Mouse (Mus musculus) G1E (cell line): ENCODE measurements around the gene Cttnbp2.

Experiments used
- CTCF ChIP-seq: IDR thresholded peaks from 2 replicates; pipeline ENCODE4 v1.5.1; 2012; ENCODE audit warnings: low read depth, low read length, inconsistent platforms, mixed read lengths
- GATA1 ChIP-seq: IDR thresholded peaks from 2 replicates; pipeline ENCODE4 v1.6.1; 2012; ENCODE audit warnings: borderline replicate concordance, low read length, inconsistent platforms, mixed read lengths
- GATA2 ChIP-seq: IDR thresholded peaks from 2 replicates; pipeline ENCODE4 v1.6.1; 2012; ENCODE audit warnings: low read depth, low read length, inconsistent platforms, borderline replicate concordance
- POLR2AphosphoS5 ChIP-seq: IDR thresholded peaks from 2 replicates; pipeline ENCODE4 v1.6.1; 2012; ENCODE audit warnings: low read depth, low read length, inconsistent platforms; ENCODE audit not compliant: insufficient replicate concordance

DNA sequence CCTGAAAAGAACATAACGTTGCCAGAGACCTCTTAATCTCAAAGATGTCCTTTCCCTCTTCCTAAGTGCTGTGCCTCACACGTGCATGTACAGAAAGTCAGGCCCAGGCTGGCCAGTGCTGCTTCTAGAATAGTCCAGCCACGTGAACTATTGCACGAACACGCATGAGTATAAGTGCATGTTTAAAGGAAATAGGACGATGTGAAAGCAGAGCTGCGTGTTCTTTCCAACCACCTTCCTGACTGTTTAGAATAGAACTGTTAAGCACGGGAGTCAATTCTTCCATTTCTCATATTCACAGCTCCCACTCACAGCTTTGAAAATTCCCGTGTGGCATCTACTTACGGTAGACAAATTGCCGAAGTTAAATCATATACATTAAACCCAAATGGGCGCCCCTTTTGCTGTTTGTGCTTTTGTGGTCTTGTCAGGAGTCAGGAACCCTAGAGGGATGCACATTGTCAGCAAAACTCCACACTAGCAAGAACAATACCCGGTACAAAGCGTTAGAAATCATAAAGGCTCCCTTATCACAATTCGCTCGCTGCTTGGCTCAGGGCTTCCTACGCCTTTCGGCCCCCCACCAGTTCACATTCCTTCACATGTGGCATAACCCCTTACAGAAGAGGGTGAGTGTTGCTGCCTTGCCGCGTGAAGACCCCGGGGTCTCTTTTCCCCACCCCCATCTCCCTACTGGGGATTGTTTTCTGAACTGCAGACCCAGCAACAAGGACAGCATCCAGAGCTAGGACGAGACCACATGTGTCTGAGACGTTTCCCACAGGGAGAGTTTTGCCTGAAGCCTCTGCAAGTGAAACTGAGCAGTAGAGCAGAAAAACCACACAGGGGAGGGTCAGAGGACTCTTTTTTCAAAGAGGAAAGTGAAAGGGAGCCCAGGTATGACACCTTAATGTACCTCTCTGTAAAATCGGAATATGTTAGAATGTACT is 33.1 kb upstream of the Cttnbp2 start:
- TF ChIP-seq GATA1 = no peak
- TF ChIP-seq CTCF = no peak
- no peak for TF ChIP-seq GATA2
- no peak for TF ChIP-seq POLR2AphosphoS5
